Mouse (Mus musculus): Measurements from ENCODE around the gene Fam163b.

- TF ChIP-seq CTCF (IDR thresholded peaks at IDR 0.05; ENCODE audit: low read depth): no peak
- TF ChIP-seq EP300 (optimal IDR thresholded peaks at IDR 0.05): no peak
Measured at GRCm38 (mm10) chr2:27112585-27112984, 29.7 kb downstream of the Fam163b start.
